Mouse (Mus musculus) G1E (cell line): ENCODE results near the gene Dtx3.

Experiments used
- CTCF ChIP-seq: IDR thresholded peaks from 2 replicates; pipeline ENCODE4 v1.5.1; 2012; ENCODE audit warnings: low read depth, low read length, inconsistent platforms, mixed read lengths
- GATA1 ChIP-seq: IDR thresholded peaks from 2 replicates; pipeline ENCODE4 v1.6.1; 2012; ENCODE audit warnings: borderline replicate concordance, low read length, inconsistent platforms, mixed read lengths
- TAL1 ChIP-seq: conservative IDR thresholded peaks from 2 replicates; pipeline ENCODE4 v1.6.1; 2012; ENCODE audit warnings: low read depth, low read length, inconsistent platforms, mixed read lengths

- no peak for TF ChIP-seq CTCF
- TF ChIP-seq GATA1 = no peak
- TF ChIP-seq TAL1 = no peak
These were observed 15.9 kb upstream of the Dtx3 start, which contains the start of gene Pip4k2c for GRCm38 (mm10) chr10:127211414-127211854.
